Mouse (Mus musculus) kidney, adult 8-10 months (tissue): ENCODE measurements around the gene Dyrk1a.
"Not testable (repeated sequence)": the region's sequence is repeated elsewhere in the genome, so short reads cannot be mapped to it uniquely, and the experiment has no call there.

Source experiments
- DNase-seq, 2 experiments: peaks; one replicate each; pipeline ENCODE4 v3.0.0; 2022

Dyrk1a gene

GRCm38 (mm10) chr16:94641799-94642198 lies 72.0 kb downstream of the Dyrk1a start:
- DNase-seq = no peak

- DNase-seq = no peak
Measured at GRCm38 (mm10) chr16:94647153-94647552, 77.3 kb downstream of the Dyrk1a start.

DNA sequence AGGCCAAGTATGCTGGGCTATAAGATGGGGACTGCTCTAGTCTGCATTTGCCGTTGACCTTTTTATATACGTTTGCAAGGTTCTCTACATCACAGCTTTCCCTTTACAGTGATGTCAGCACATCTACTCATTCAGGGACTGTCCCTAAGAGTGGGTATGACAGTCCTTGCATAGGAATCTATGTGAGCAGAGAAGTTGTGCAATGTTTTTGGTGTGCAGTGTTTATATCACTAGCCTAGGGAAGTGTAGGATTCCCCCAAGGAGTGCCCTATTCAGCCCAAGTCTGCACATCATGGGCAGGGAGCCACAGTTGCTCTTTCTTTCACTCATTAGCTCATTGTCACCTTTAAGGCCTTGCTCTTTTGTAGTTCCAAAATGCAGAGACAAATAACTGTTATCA lies 78.1 kb downstream of the Dyrk1a start:
- no peak for DNase-seq

DNA sequence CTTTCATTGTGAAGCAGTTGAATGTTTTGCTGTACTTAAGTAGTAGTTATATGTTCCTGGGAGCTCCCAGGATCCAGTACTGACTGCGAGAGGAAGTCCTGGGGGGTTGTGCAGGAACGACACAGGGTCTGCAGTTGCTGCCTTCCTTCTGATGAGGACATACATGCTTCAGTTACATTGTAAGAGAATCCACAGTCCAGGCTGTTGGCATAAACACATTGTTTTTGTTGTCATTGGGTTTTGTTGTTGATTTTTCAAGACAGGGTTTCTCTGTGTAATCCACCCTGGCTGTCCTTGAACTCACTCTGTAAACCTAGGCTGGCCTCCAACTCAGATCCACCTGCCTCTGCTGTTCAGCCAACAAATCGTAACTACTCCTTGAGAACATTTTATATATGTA lies 80.1 kb downstream of the Dyrk1a start:
- DNase-seq = no peak

- DNase-seq = no peak
Measured at GRCm38 (mm10) chr16:94652091-94652713, 82.4 kb downstream of the Dyrk1a start.

- DNase-seq = no peak
Measured at GRCm38 (mm10) chr16:94655083-94655482, 85.3 kb downstream of the Dyrk1a start.

DNA sequence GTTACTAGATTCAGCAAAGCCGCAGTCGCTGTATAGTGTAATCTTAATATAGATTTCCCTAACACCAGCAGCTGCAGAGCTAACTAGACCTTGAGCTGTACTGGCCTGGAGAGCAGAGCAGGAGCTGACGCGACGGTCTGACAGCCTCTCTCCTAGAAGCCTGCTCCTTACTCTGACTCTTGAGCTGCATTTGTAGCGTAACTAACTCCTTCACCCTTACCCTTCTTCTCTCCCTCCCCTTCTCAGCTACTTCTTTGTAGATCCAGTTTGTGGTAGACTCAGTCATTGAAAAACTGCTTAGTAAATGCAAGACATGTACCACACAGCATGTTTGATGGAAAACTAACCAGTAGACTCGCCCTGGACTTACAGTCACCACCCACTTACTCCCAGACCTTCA lies 87.1 kb downstream of the Dyrk1a start:
- no peak for DNase-seq

GRCm38 (mm10) chr16:94659394-94659793 lies 89.6 kb downstream of the Dyrk1a start:
- DNase-seq = no peak

DNA sequence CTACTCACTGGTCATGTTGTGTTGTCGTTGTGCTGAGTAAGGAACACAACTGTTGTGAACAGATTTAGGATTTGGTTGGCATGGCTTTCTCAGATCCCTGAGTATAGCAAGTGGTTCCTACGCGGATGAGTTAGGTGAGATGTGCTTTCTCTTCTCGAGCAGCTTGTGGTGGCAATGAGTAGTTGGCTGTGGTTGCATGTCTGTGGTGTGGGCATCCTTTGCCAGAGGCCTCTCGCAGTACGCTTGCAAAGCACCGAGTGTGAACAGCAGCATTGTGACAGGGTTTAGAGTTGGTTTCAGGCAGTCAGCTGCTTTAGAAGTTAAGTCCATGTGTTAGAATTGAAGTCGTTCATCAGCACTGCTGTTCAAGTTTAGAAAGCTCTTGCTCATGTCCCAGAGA lies 90.4 kb downstream of the Dyrk1a start:
- no peak for DNase-seq

DNA sequence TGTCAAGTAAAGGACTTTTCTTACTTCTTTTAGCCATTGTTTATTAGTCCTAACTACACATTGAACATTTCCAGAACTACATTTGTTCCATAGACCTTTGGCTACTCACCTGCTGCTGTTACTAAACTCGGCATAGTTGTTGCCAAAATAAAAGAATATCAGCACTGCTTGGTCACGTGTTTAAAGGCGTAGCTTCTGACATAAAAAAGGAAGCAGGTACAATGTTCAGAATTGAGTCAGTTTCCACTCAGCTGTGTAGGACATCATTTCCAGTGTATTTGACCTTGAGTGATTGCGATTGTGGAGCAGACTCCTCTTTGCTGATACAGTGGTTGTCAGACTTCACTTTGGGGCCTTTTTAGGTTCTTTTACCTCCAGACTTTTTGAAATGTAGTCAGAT lies 97.7 kb downstream of the Dyrk1a start:
- no peak for DNase-seq

GRCm38 (mm10) chr16:94671313-94671712 lies 101.5 kb downstream of the Dyrk1a start:
- no peak for DNase-seq

- DNase-seq = no peak
Measured at GRCm38 (mm10) chr16:94680924-94681323, 111.1 kb downstream of the Dyrk1a start.

DNA sequence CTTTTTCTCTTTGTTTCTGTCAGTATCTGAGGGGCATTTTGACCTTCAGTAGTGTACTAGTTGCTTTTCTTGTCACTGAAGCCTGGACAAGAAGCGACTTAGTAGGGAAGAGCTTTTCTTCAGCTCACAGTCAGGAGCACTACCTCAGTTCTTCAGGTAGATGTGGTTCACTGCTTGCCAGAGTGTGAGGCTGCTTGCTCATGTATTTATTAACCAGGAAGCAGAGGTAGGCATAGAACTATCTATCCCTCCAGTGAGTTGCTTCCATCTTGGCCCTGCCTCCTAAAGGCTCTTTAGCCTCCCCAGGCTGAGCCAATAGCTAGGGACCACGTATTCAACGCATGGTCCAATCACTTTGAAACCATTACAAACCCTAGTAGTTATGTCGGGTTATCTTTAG lies 112.0 kb downstream of the Dyrk1a start:
- no peak for DNase-seq

DNA sequence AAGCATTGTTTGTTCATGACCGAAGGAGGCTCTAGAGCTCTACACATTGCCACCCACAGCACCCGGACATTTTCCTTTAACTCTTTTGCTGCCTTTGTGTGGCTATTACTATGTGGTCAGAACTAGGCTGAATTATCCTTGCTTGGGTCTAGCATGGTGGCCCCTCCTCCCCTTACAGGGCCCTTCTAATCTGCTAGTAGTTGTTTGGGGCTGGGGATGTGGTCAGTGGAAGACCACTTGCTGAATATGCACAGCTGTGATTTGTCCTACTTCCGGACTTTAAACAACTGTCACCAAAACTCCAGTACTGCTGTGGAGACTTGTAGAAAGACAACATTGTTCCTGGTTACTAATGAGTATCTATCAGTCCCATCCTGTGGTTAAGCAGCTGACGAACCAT lies 114.2 kb downstream of the Dyrk1a start:
- DNase-seq = no peak

DNA sequence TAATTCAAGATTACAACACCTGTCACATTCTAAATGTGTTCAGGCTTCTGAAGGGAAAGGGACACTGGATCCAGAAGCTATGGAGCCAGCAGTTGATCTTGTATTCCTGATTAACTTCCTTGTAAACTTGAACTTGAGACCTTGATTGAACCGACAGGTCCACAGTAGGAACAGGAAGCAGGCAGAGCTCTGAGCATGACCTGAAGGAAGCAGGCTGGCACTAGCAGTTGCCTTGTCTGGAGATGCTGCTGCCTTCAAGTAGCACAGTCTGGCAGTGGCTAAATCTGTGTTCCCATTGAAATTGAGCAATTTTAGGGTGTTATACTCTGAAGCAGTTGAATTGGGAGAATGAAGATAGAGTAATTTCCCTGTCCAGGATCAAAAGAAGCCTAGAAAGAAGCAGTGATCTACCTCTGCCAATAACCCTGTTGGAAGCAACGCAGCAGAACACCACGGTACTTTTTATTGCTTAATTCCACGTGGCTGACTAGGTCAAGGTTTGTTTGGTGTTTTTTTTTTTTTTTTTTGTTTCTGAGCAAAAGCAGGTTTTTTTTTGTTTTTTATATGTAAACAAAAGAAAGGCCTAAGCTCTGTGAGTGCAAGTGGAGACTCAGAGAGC lies 124.0 kb downstream of the Dyrk1a start:
- DNase-seq = no peak

DNA sequence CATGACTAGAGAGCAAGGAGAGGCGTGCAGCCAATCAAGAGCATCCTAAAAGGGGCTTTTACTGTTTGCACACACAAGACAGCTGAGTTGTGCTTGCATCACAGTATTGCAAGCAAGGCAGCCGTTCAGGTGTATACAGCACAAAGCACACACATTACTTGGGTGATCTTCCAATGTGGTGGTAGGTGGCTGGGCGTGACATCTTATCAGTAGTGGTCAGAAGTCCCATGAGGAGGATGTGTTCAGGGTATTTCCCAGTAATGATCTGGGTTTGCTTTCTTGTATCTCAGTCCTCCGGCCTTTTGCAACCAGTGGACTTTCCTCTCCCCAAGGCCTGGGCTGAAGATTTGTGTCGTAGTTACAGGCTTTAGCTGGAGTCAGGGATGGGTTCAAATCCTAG lies 127.7 kb downstream of the Dyrk1a start:
- DNase-seq = no peak

DNA sequence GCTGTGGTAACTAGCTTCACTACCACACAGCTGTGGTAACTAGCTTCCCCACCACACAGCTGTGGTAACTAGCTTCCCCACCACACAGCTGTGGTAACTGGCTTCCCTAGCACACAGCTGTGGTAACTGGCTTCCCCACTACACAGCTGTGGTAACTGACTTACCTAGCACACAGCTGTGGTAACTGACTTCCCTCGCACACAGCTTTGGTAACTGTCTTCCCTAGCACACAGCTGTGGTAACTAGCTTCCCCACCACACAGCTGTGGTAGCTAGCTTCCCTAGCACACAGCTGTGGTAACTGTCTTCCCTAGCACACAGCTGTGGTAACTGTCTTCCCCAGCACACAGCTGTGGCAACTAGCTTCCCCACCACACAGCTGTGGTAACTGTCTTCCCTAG lies 128.4 kb downstream of the Dyrk1a start:
- not testable (repeated sequence) for DNase-seq

- no peak for DNase-seq
Measured at GRCm38 (mm10) chr16:94701141-94701540, 131.3 kb downstream of the Dyrk1a start.

- peak in 1 of 2 experiments; percentile 35 for DNase-seq
Measured at GRCm38 (mm10) chr16:94701971-94702370, 132.2 kb downstream of the Dyrk1a start.

GRCm38 (mm10) chr16:94713480-94714094 lies 143.8 kb downstream of the Dyrk1a start:
- peak; percentile 61 to 75 for DNase-seq

GRCm38 (mm10) chr16:94714483-94714882 lies 144.7 kb downstream of the Dyrk1a start:
- DNase-seq = peak in 1 of 2 experiments; percentile 30

DNA sequence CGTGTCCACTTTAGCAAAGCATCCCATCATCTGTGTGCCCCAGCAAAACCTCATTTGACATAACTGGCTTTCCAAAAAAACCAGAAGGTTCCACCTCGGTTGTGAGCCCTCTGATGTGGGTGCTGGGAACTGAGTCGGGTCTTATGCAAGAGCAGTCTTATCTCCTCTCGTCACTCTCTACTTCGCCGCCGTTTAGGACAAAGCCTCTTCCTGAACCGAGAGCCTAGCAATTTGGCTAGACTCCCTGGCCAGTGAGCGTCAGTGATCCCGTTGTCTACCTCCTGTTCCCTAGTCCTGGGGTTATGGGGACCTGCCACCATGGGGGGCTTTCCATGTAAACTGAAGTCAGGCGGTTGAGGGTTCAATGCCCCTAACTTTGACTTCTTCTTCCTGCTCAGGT lies 147.2 kb downstream of the Dyrk1a start:
- no peak for DNase-seq

DNA sequence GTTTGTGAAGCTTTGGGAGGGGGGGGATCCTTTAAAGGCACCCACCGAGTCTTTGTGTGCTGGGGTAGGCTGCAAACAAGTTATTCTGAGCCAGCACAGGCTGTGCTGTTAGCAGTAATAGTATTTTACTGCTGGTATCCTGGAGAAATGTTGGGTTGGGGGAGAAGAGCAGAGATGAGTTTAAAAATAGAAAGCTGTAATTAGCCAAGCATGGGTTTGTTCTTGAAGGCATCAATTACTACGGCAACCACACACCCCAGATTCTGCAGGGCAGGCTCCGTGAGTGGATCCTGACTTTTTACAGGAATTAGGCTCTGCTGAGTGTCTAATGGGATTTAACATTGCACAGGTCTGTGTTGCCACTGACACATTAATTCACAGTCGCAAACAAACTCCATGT lies 149.1 kb downstream of the Dyrk1a start:
- DNase-seq = no peak

GRCm38 (mm10) chr16:94719488-94719887 lies 149.7 kb downstream of the Dyrk1a start:
- no peak for DNase-seq
